In the genomic region with DNA sequence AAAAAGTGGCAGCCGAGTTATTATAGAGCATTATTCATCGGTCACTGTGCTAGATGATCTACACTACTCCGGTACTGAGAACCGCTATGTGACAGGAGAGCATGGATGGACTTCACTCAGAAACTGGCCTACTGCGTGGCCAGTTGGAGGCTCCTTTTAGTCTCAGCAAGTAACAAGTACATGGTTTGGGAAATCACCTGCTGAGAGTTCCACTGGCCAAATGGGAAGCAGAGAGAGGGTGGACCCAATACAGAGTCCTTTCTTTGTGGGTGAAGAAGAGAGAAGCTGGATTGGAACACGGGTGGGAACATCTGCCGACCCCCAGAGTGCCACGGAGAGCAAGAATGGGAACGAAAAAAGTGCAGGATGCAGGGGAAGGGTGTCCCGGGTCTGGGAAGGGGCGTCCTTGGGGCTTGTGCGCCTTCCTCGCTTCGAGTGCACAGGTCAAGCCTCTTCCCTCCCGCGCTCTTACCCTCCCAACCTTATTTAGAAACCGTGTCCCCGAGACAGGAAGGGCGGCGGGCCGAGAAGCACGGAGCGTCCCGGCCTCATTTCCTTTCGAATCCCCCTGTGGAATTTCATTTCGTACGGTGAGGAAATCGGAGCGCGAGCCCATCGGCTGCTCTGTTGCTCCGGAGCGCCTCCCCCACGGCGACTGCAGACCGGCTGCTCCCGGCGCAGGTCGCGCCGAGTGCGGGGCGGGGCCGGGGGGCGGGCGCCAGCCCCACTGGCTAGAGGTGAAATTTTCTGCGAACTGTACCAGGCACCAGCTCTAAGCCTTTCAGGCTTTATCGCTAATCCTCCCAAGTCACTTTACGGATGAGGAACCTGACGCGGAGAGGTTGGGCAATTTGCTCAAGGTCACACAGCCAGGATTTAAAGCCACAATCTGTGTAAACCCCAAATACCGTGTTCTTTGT, we compare ENCODE assay signal across 8 mouse cellular contexts. TPM values are rescaled to one million over a fixed set of nuclear protein-coding genes. Genes with fewer than 3 reads are reported as not detected.
DNase-seq lines count a peak whose midpoint lies in the region; ATAC-seq lines count a peak whose summit lies in the region.

No protein-coding gene starts in this region.

- H3K4me2 ChIP-seq in embryonic facial prominence, embryonic 15.5 days (replicated peaks) = peak overlapping the region; percentile 99
- H3K4me2 ChIP-seq in heart, embryonic 13.5 days = peak overlapping the region; percentile 93
- peak overlapping the region; percentile 76 for H3K4me2 ChIP-seq in kidney, embryonic 16.5 days (replicated peaks; ENCODE audit: low read depth, low read length)
- H3K4me2 ChIP-seq in liver, embryonic 13.5 days = peak overlapping the region; percentile 87
- peak overlapping the region; percentile 79 for H3K4me2 ChIP-seq in stomach, embryonic 15.5 days

- H3K4me3 ChIP-seq in embryonic facial prominence, embryonic 15.5 days (replicated peaks) = peak overlapping the region; percentile 77
- H3K4me3 ChIP-seq in heart, embryonic 13.5 days = peak overlapping the region; percentile 88
- peak overlapping the region; percentile 99 for H3K4me3 ChIP-seq in kidney, embryonic 16.5 days (ENCODE audit: low read length)
- H3K4me3 ChIP-seq in liver, embryonic 13.5 days (replicated peaks) = peak overlapping the region; percentile 67
- peak overlapping the region; percentile 88 for H3K4me3 ChIP-seq in stomach, embryonic 15.5 days (replicated peaks)

- H3K27ac ChIP-seq in embryonic facial prominence, embryonic 15.5 days (replicated peaks) = peak overlapping the region; percentile 79
- peak overlapping the region; percentile 96 for H3K27ac ChIP-seq in heart, embryonic 13.5 days (replicated peaks)
- H3K27ac ChIP-seq in kidney, embryonic 16.5 days (ENCODE audit: low read length) = peak overlapping the region; percentile 96
- H3K27ac ChIP-seq in liver, embryonic 13.5 days = peak overlapping the region; percentile 57
- peak overlapping the region; percentile 86 for H3K27ac ChIP-seq in stomach, embryonic 15.5 days

- H3K9ac ChIP-seq in embryonic facial prominence, embryonic 15.5 days = peak overlapping the region; percentile 26; the same call in 1 of the 2 replicates
- peak overlapping the region; percentile 86 for H3K9ac ChIP-seq in heart, embryonic 13.5 days
- peak overlapping the region; percentile 79 for H3K9ac ChIP-seq in kidney, embryonic 16.5 days (replicated peaks; ENCODE audit: low read length)
- peak overlapping the region; percentile 55 for H3K9ac ChIP-seq in liver, embryonic 13.5 days
- H3K9ac ChIP-seq in stomach, embryonic 15.5 days = peak overlapping the region; percentile 30; the same call in 1 of the 2 replicates

- no peaks in the 10 kb centered on the region for H3K9me3 ChIP-seq in embryonic facial prominence, embryonic 15.5 days (replicated peaks)
- H3K9me3 ChIP-seq in heart, embryonic 13.5 days = no peaks in the 10 kb centered on the region
- H3K9me3 ChIP-seq in kidney, embryonic 16.5 days (ENCODE audit: low read length) = no peaks in the 10 kb centered on the region
- H3K9me3 ChIP-seq in liver, embryonic 13.5 days (replicated peaks) = no peaks in the 10 kb centered on the region
- no peaks in the 10 kb centered on the region for H3K9me3 ChIP-seq in stomach, embryonic 15.5 days

- peaks cover 16% of the 10 kb centered on the region for H3K4me1 ChIP-seq in embryonic facial prominence, embryonic 15.5 days
- H3K4me1 ChIP-seq in heart, embryonic 13.5 days = peaks cover 36% of the 10 kb centered on the region
- H3K4me1 ChIP-seq in kidney, embryonic 16.5 days (ENCODE audit: insufficient read depth, low read length) = peaks cover 41% of the 10 kb centered on the region
- peaks cover 26% of the 10 kb centered on the region for H3K4me1 ChIP-seq in liver, embryonic 13.5 days (replicated peaks)
- H3K4me1 ChIP-seq in stomach, embryonic 15.5 days = peaks cover 13% of the 10 kb centered on the region

- peak; percentile 84 for ATAC-seq in embryonic facial prominence, embryonic 15.5 days (ENCODE audit: insufficient number of reproducible peaks, low FRiP score, low TSS enrichment, low read depth)
- ATAC-seq in heart, embryonic 13.5 days (ENCODE audit: extremely low read depth, insufficient number of reproducible peaks, low FRiP score, low TSS enrichment) = peak; percentile 72; the same call in 1 of the 2 replicates
- ATAC-seq in kidney, embryonic 16.5 days (ENCODE audit: low FRiP score, low TSS enrichment) = peak; percentile 85
- peak; percentile 68 for ATAC-seq in liver, embryonic 13.5 days (ENCODE audit: low read depth)
- ATAC-seq in stomach, embryonic 15.5 days (ENCODE audit: insufficient read depth, low FRiP score, low read depth) = peak; percentile 85

- DNase-seq in CD4-positive, CD25-positive, alpha-beta regulatory T cell, adult 2 months (ENCODE audit: low read depth, low spot score) = peak; percentile 58
- DNase-seq in adrenal gland, postnatal 4 days (ENCODE audit: low spot score in 2 of 2) = peak; percentile 38 to 53
- peak; percentile 45 for DNase-seq in liver, embryonic 13.5 days
- DNase-seq in natural killer cell, adult 2 months (ENCODE audit: low spot score in 2 of 2) = peak; percentile 11 to 21

- H3K36me3 ChIP-seq in embryonic facial prominence, embryonic 15.5 days = peaks cover 3% of the 10 kb centered on the region; the same call in 1 of the 2 replicates
- peaks cover 15% of the 10 kb centered on the region for H3K36me3 ChIP-seq in heart, embryonic 13.5 days
- peaks cover 14% of the 10 kb centered on the region for H3K36me3 ChIP-seq in kidney, embryonic 16.5 days (ENCODE audit: insufficient read depth, low read length)
- peaks cover 6% of the 10 kb centered on the region; the same call in 1 of the 2 replicates for H3K36me3 ChIP-seq in liver, embryonic 13.5 days
- H3K36me3 ChIP-seq in stomach, embryonic 15.5 days = 0 out of 2 replicates have a peak, but pooled peaks cover 8% of the 10 kb centered on the region

- WGBS in embryonic facial prominence, embryonic 15.5 days = 5% methylated on average over 52 of the region's 52 CpGs
- 3% methylated on average over 52 of the region's 52 CpGs for WGBS in heart, embryonic 13.5 days
- WGBS in kidney, embryonic 16.5 days = 2% methylated on average over 52 of the region's 52 CpGs
- WGBS in liver, embryonic 13.5 days (ENCODE audit: insufficient replicate concordance) = 5% methylated on average over 52 of the region's 52 CpGs
- 3% methylated on average over 52 of the region's 52 CpGs for WGBS in stomach, embryonic 15.5 days

- H3K27me3 ChIP-seq in embryonic facial prominence, embryonic 15.5 days = 0 out of 2 replicates have a peak, but pooled peaks cover 10% of the 10 kb centered on the region
- no peaks in the 10 kb centered on the region for H3K27me3 ChIP-seq in heart, embryonic 13.5 days (replicated peaks)
- H3K27me3 ChIP-seq in kidney, embryonic 16.5 days (ENCODE audit: insufficient read depth, low read length) = no peaks in the 10 kb centered on the region
- H3K27me3 ChIP-seq in liver, embryonic 13.5 days = peaks cover 56% of the 10 kb centered on the region
- no peaks in the 10 kb centered on the region for H3K27me3 ChIP-seq in stomach, embryonic 15.5 days (replicated peaks)

RNA-seq across cellular contexts. Expression of gene Tmem135, which starts 0.7 kb away (rescaled TPM):
- total RNA-seq in adrenal gland, postnatal 4 days (2021) = 10 to 100 TPM; 82.0 to 87.5 TPM
- polyA plus RNA-seq in embryonic facial prominence, embryonic 15.5 days (2015; fragmentation: Nextera tagmentation; extraction: Ambion mirVana) = 19.1 and 25.2 TPM in 2 replicates
- polyA plus RNA-seq in heart, embryonic 13.5 days (2015; fragmentation: Nextera tagmentation; extraction: Ambion mirVana) = 21.7 and 23.8 TPM in 2 replicates
- 37.6 and 39.9 TPM in 2 replicates for polyA plus RNA-seq in kidney, embryonic 16.5 days (2015; fragmentation: Nextera tagmentation; extraction: Ambion mirVana)
- 12.4 and 16.7 TPM in 2 replicates for polyA plus RNA-seq in liver, embryonic 13.5 days (2015; fragmentation: Nextera tagmentation; extraction: Ambion mirVana)
- polyA plus RNA-seq in stomach, embryonic 15.5 days (2015; fragmentation: Nextera tagmentation; extraction: Ambion mirVana) = 35.5 and 37.3 TPM in 2 replicates

RNA-seq across cellular contexts. Expression of gene Fzd4, which starts 0.8 kb away (rescaled TPM):
- total RNA-seq in adrenal gland, postnatal 4 days (2021) = 10 to 100 TPM; 44.2 to 47.6 TPM
- polyA plus RNA-seq in embryonic facial prominence, embryonic 15.5 days (2015; fragmentation: Nextera tagmentation; extraction: Ambion mirVana) = 8.9 and 9.9 TPM in 2 replicates
- polyA plus RNA-seq in heart, embryonic 13.5 days (2015; fragmentation: Nextera tagmentation; extraction: Ambion mirVana) = 6.9 and 7.1 TPM in 2 replicates
- 28.1 and 31.0 TPM in 2 replicates for polyA plus RNA-seq in kidney, embryonic 16.5 days (2015; fragmentation: Nextera tagmentation; extraction: Ambion mirVana)
- 1.7 and 2.1 TPM in 2 replicates for polyA plus RNA-seq in liver, embryonic 13.5 days (2015; fragmentation: Nextera tagmentation; extraction: Ambion mirVana)
- 12.8 and 13.9 TPM in 2 replicates for polyA plus RNA-seq in stomach, embryonic 15.5 days (2015; fragmentation: Nextera tagmentation; extraction: Ambion mirVana)

Comparison
In these comparisons a context has a peak if more than half of its experiments do, and no peak if none do; other contexts are left out.
1. Peak in every context shown above with its lines: DNase-seq, ATAC-seq, H3K4me3 ChIP-seq and H3K27ac ChIP-seq.
2. H3K9ac ChIP-seq: peak in every context shown above with its lines; median percentile 86 in heart, embryonic 13.5 days; 79 in kidney, embryonic 16.5 days; 55 in liver, embryonic 13.5 days; 30 in stomach, embryonic 15.5 days; 26 in embryonic facial prominence, embryonic 15.5 days.